Mouse (Mus musculus): ENCODE results near the gene Fam57b. TPM values are rescaled to one million over a fixed set of nuclear protein-coding genes. Genes with fewer than 3 reads are reported as not detected.

The Fam57b gene
- 11.9 and 13.3 TPM in 2 replicates for polyA plus RNA-seq (2012; rRNA removed)

DNA sequence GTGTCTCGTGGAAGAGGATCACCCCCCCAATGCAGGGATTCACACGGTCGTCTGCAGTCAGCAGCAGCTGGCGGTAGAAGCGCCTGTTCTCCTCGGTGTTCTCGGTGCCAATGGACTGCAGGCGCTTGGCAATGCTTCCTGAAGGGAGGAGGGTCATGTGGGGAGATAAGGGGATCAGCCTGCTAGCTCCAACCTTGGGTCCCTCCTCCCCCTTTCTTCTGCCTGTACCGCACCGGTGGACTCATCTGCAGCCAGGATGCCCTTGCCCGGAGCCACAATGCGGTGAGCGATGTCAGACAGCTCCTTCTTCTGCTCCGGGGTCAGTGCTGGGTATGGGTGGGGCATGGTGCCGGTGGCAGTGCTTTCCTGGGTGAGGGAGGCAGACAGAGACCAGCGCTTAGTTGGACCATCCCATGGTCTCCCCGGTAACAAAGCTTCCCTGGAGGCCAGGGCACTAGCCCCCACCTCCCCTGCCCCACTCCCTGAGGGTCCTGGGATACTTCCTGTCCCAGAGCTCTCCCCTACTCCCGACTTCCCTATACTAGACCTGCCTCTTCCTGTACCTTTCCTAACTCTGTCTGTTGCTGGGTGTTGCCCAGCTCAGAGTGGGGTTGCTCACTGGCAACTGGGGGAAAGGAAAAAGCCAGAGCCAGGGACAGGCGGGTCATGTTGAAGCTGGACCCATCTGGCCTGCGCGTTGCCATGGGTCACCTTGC is at the start of gene Fam57b:
TSS of gene Fam57b (plus strand) at position 258 of the 716 bp plus-strand sequence.
- WGBS, result 11% methylated on average over 21 of the region's 21 CpGs
- DNase-seq, result peak; percentile 35
- TF ChIP-seq CTCF (IDR thresholded peaks at IDR 0.05; ENCODE audit: insufficient read depth, low read length), result no peak
- TF ChIP-seq POLR2A (IDR thresholded peaks at IDR 0.05; ENCODE audit: borderline replicate concordance, extremely low read depth, low read depth, low read length), result no peak

GRCm38 (mm10) chr7:126748824-126749223 is 48.6 kb upstream of the Fam57b start:
- Histone ChIP-seq H3K4me1 (ENCODE audit: control insufficient read depth, insufficient read depth, low read length) (peaks cover 6% of the 10 kb centered on the region), H3K4me3 (replicated peaks; ENCODE audit: extremely low read depth, low read depth, low read length) (no peak overlapping the region)
- WGBS, result 38% methylated on average over 7 of the region's 7 CpGs
- TF ChIP-seq CTCF (IDR thresholded peaks at IDR 0.05; ENCODE audit: insufficient read depth, low read length) (no peak), POLR2A (IDR thresholded peaks at IDR 0.05; ENCODE audit: borderline replicate concordance, extremely low read depth, low read depth, low read length) (no peak)
- no peak for DNase-seq

More for the DNA sequence above, at the start of gene Fam57b:
- H3K4me3 ChIP-seq (replicated peaks; ENCODE audit: extremely low read depth, low read depth, low read length), result peak within 1 kb of the TSS; percentile 100
- H3K4me1 ChIP-seq (ENCODE audit: control insufficient read depth, insufficient read depth, low read length), result peaks cover 10% of the 10 kb centered on the region

GRCm38 (mm10) chr7:126749582-126750343 is 47.7 kb upstream of the Fam57b start:
- Histone ChIP-seq H3K4me3 (replicated peaks; ENCODE audit: extremely low read depth, low read depth, low read length) (no peak overlapping the region), H3K4me1 (ENCODE audit: control insufficient read depth, insufficient read depth, low read length) (peaks cover 6% of the 10 kb centered on the region)
- TF ChIP-seq CTCF (IDR thresholded peaks at IDR 0.05; ENCODE audit: insufficient read depth, low read length), result no peak
- TF ChIP-seq POLR2A (IDR thresholded peaks at IDR 0.05; ENCODE audit: borderline replicate concordance, extremely low read depth, low read depth, low read length), result no peak
- DNase-seq, result no peak
- WGBS, result 71% methylated on average over 17 of the region's 17 CpGs

- Histone ChIP-seq H3K4me1 (ENCODE audit: control insufficient read depth, insufficient read depth, low read length) (no peaks in the 10 kb centered on the region), H3K4me3 (replicated peaks; ENCODE audit: extremely low read depth, low read depth, low read length) (no peak overlapping the region)
- 1% methylated on average over 9 of the region's 9 CpGs for WGBS
- TF ChIP-seq POLR2A (IDR thresholded peaks at IDR 0.05; ENCODE audit: borderline replicate concordance, extremely low read depth, low read depth, low read length) (no peak), CTCF (IDR thresholded peaks at IDR 0.05; ENCODE audit: insufficient read depth, low read length) (peak; percentile 85)
- peak; percentile 74 for DNase-seq
These were observed 42.6 kb upstream of the Fam57b start for GRCm38 (mm10) chr7:126754866-126755265.

- 76% methylated on average over 7 of the region's 7 CpGs for WGBS
These were observed 38.9 kb upstream of the Fam57b start for GRCm38 (mm10) chr7:126758539-126758938.

GRCm38 (mm10) chr7:126759050-126759671 is 38.3 kb upstream of the Fam57b start, which contains the start of gene Mapk3:
Mapk3 (plus strand) TSS chr7:126759601.
- peaks cover 18% of the 10 kb centered on the region for H3K4me1 ChIP-seq (ENCODE audit: control insufficient read depth, insufficient read depth, low read length)
- TF ChIP-seq POLR2A (IDR thresholded peaks at IDR 0.05; ENCODE audit: borderline replicate concordance, extremely low read depth, low read depth, low read length), result no peak
- peak; percentile 68 for TF ChIP-seq CTCF (IDR thresholded peaks at IDR 0.05; ENCODE audit: insufficient read depth, low read length)
- peak within 1 kb of the TSS; percentile 97 for H3K4me3 ChIP-seq (replicated peaks; ENCODE audit: extremely low read depth, low read depth, low read length)
- DNase-seq, result peak; percentile 85
- WGBS, result 3% methylated on average over 35 of the region's 38 CpGs

More at GRCm38 (mm10) chr7:126758539-126758938, 38.9 kb upstream of the Fam57b start:
- DNase-seq, result no peak
- TF ChIP-seq CTCF (IDR thresholded peaks at IDR 0.05; ENCODE audit: insufficient read depth, low read length), result no peak
- H3K4me3 ChIP-seq (replicated peaks; ENCODE audit: extremely low read depth, low read depth, low read length), result no peak overlapping the region
- peaks cover 18% of the 10 kb centered on the region for H3K4me1 ChIP-seq (ENCODE audit: control insufficient read depth, insufficient read depth, low read length)

- no peak; the same call in 1 of the 2 replicates for TF ChIP-seq POLR2A (IDR thresholded peaks at IDR 0.05; ENCODE audit: borderline replicate concordance, extremely low read depth, low read depth, low read length)
- TF ChIP-seq CTCF (IDR thresholded peaks at IDR 0.05; ENCODE audit: insufficient read depth, low read length), result no peak
- 2% methylated on average over 22 of the region's 24 CpGs for WGBS
- Histone ChIP-seq H3K4me1 (ENCODE audit: control insufficient read depth, insufficient read depth, low read length) (peaks cover 18% of the 10 kb centered on the region), H3K4me3 (replicated peaks; ENCODE audit: extremely low read depth, low read depth, low read length) (peak overlapping the region; percentile 97)
- DNase-seq, result peak; percentile 61
These were observed 37.6 kb upstream of the Fam57b start for GRCm38 (mm10) chr7:126759672-126760390.

DNA sequence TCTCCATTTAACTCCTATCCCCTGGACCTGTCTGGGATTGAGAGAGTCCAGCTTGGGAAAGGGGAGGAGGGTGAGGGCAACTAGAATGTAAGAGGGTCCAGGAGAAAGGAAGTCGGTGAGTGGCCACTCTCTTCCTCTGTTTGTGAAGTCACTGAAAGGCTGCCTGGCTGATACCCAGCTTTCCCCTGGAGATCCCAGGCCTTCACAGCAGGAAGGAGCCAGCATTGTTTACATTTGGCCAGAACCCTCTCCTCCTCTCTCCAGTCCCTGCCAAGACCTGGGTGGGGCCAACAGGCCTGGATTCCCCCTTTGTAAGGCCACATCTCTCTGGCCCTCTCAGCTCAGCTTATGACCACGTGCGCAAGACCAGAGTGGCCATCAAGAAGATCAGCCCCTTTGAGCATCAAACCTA is 37.1 kb upstream of the Fam57b start:
- Histone ChIP-seq H3K4me1 (ENCODE audit: control insufficient read depth, insufficient read depth, low read length) (peaks cover 18% of the 10 kb centered on the region), H3K4me3 (replicated peaks; ENCODE audit: extremely low read depth, low read depth, low read length) (peak overlapping the region; percentile 97)
- no peak for TF ChIP-seq CTCF (IDR thresholded peaks at IDR 0.05; ENCODE audit: insufficient read depth, low read length)
- peak; percentile 81; the same call in 1 of the 2 replicates for TF ChIP-seq POLR2A (IDR thresholded peaks at IDR 0.05; ENCODE audit: borderline replicate concordance, extremely low read depth, low read depth, low read length)
- WGBS, result 16% methylated on average over 3 of the region's 3 CpGs
- DNase-seq, result peak; percentile 81

DNA sequence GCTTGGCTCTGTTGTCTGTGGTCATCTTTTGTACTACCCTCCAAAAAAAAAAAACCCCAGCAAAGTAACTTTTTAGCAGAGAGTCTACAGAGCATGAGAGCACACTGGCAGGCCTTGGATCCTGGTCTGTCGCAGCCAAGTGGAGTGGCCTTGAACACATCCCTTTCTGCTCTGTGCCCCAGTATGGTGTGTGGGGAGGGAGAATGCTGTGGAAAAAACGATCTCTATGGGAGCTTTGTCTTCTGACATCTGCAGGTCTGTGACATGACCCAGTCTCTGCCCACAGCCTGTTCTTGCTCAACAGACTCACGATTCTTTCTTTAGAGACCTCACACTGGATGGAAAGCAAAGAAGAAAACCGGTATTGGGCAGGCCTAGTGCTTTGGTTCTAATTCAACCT is 36.5 kb upstream of the Fam57b start:
- H3K4me1 ChIP-seq (ENCODE audit: control insufficient read depth, insufficient read depth, low read length), result peaks cover 19% of the 10 kb centered on the region
- TF ChIP-seq POLR2A (IDR thresholded peaks at IDR 0.05; ENCODE audit: borderline replicate concordance, extremely low read depth, low read depth, low read length), result no peak
- no peak for TF ChIP-seq CTCF (IDR thresholded peaks at IDR 0.05; ENCODE audit: insufficient read depth, low read length)
- WGBS, result 21% methylated on average over 4 of the region's 4 CpGs
- DNase-seq, result no peak
- H3K4me3 ChIP-seq (replicated peaks; ENCODE audit: extremely low read depth, low read depth, low read length), result no peak overlapping the region
